Mouse (Mus musculus) stomach, embryonic 15.5 days (tissue): ENCODE data around the gene Dazap1. TPM values are rescaled to one million over a fixed set of nuclear protein-coding genes. Genes with fewer than 3 reads are reported as not detected.

ENCODE experiments used
- ATAC-seq: fragments of 200-750 bp; cut with Nextera tagmentation; 2 replicates; pipeline ENCODE4 v1.8.0; 2017; ENCODE audit warnings: low read depth, moderate number of reproducible peaks, moderate TSS enrichment; ENCODE audit not compliant: insufficient read depth, low FRiP score
- H3K27ac ChIP-seq: fragments of 300-500 bp; sonication (generic); 2 replicates; pipeline ENCODE4 v1.5.1; 2015; ENCODE audit warnings: mild to moderate bottlenecking, inconsistent platforms
- H3K27me3 ChIP-seq: fragments of 300-500 bp; sonication (generic); replicated peaks from 2 replicates; pipeline ENCODE4 v1.6.1; 2015; ENCODE audit warnings: inconsistent platforms
- H3K36me3 ChIP-seq: fragments of 300-500 bp; sonication (generic); 2 replicates; pipeline ENCODE4 v1.6.1; 2015; ENCODE audit warnings: inconsistent platforms
- H3K4me1 ChIP-seq: fragments of 300-500 bp; sonication (generic); 2 replicates; pipeline ENCODE4 v1.6.1; 2015; ENCODE audit warnings: inconsistent platforms
- H3K4me2 ChIP-seq: fragments of 300-500 bp; sonication (generic); 2 replicates; pipeline ENCODE4 v1.6.1; 2015; ENCODE audit warnings: mild to moderate bottlenecking, inconsistent platforms
- H3K4me3 ChIP-seq: fragments of 300-500 bp; sonication (generic); replicated peaks from 2 replicates; pipeline ENCODE4 v1.5.1; 2015; ENCODE audit warnings: inconsistent platforms
- H3K9ac ChIP-seq: fragments of 300-500 bp; sonication (generic); 2 replicates; pipeline ENCODE4 v1.6.1; 2015; ENCODE audit warnings: inconsistent platforms
- H3K9me3 ChIP-seq: fragments of 300-500 bp; sonication (generic); 2 replicates; pipeline ENCODE4 v1.6.1; 2016; ENCODE audit warnings: inconsistent platforms
- WGBS: fragments of 180-500 bp; shearing (Covaris S2); methylation state at CpG from one replicate; pipeline ENCODE4 v1.1.7; 2015; 5-methylcytosine and 5-hydroxymethylcytosine counted together
- polyA plus RNA-seq: library from polyadenylated mRNA; unstranded; fragments of >200 nt; fragmentation: Nextera tagmentation; extraction: Ambion mirVana; gene quantifications from 2 replicates; pipeline ENCODE4 v1.2.1, GENCODE M21; 2015

Gene Dazap1
- polyA plus RNA-seq, 1 experiment from 2014 or later: 62.4 TPM

- peaks cover 22% of the 10 kb centered on the region for H3K4me1 ChIP-seq
- no peak overlapping the region for H3K9ac ChIP-seq
- no peak overlapping the region for H3K27ac ChIP-seq
- no peaks in the 10 kb centered on the region for H3K9me3 ChIP-seq
- H3K27me3 ChIP-seq: peaks cover 25% of the 10 kb centered on the region
- H3K4me2 ChIP-seq: no peak overlapping the region
- H3K36me3 ChIP-seq: peaks cover 10% of the 10 kb centered on the region
- WGBS: 44% methylated on average over 7 of the region's 7 CpGs
- ATAC-seq: no peak
- no peak overlapping the region for H3K4me3 ChIP-seq
These were observed 33.6 kb downstream of the Dazap1 start for GRCm38 (mm10) chr10:80294788-80295303.

GRCm38 (mm10) chr10:80295618-80296425 lies 34.5 kb downstream of the Dazap1 start, which contains the start of gene Apc2:
TSS of gene Apc2 (plus strand) at chr10:80295977.
- ATAC-seq: peak; percentile 50
- Histone ChIP-seq H3K27me3 (peaks cover 35% of the 10 kb centered on the region), H3K4me3 (peak within 1 kb of the TSS; percentile 40), H3K4me1 (peaks cover 22% of the 10 kb centered on the region), H3K36me3 (peaks cover 10% of the 10 kb centered on the region), H3K9ac (peak within 1 kb of the TSS; percentile 19; the same call in 1 of the 2 replicates), H3K9me3 (no peaks in the 10 kb centered on the region), H3K4me2 (peak within 1 kb of the TSS; percentile 70), H3K27ac (0 out of 2 replicates have a peak within 1 kb of the TSS, but pooled peaks have one; percentile 51)
- WGBS: 1% methylated on average over 26 of the region's 26 CpGs

GRCm38 (mm10) chr10:80296824-80297223 lies 35.5 kb downstream of the Dazap1 start:
- 74% methylated on average over 5 of the region's 5 CpGs for WGBS
- H3K27me3 ChIP-seq: peaks cover 45% of the 10 kb centered on the region
- ATAC-seq: no peak

GRCm38 (mm10) chr10:80297526-80298133 lies 36.3 kb downstream of the Dazap1 start:
- Histone ChIP-seq H3K36me3 (peaks cover 10% of the 10 kb centered on the region), H3K4me1 (peaks cover 22% of the 10 kb centered on the region), H3K4me2 (no peak overlapping the region), H3K9me3 (no peaks in the 10 kb centered on the region), H3K27me3 (peaks cover 53% of the 10 kb centered on the region), H3K4me3 (no peak overlapping the region), H3K27ac (no peak overlapping the region), H3K9ac (no peak overlapping the region)
- ATAC-seq: no peak
- WGBS: 67% methylated on average over 8 of the region's 8 CpGs

More at GRCm38 (mm10) chr10:80296824-80297223, 35.5 kb downstream of the Dazap1 start:
- no peak overlapping the region for H3K9ac ChIP-seq
- H3K4me2 ChIP-seq: peak overlapping the region; percentile 70; the same call in 1 of the 2 replicates
- H3K4me1 ChIP-seq: peaks cover 22% of the 10 kb centered on the region
- peaks cover 10% of the 10 kb centered on the region for H3K36me3 ChIP-seq
- H3K9me3 ChIP-seq: no peaks in the 10 kb centered on the region
- H3K27ac ChIP-seq: no peak overlapping the region
- H3K4me3 ChIP-seq: no peak overlapping the region

GRCm38 (mm10) chr10:80298571-80299281 lies 37.4 kb downstream of the Dazap1 start:
- Histone ChIP-seq H3K4me2 (no peak overlapping the region), H3K27ac (no peak overlapping the region), H3K9me3 (no peaks in the 10 kb centered on the region), H3K4me1 (peaks cover 17% of the 10 kb centered on the region), H3K4me3 (peak overlapping the region; percentile 6; the same call in 1 of the 2 replicates), H3K27me3 (peaks cover 58% of the 10 kb centered on the region), H3K9ac (no peak overlapping the region), H3K36me3 (peaks cover 10% of the 10 kb centered on the region)
- no peak for ATAC-seq
- 5% methylated on average over 26 of the region's 26 CpGs for WGBS

- Histone ChIP-seq H3K27me3 (peaks cover 63% of the 10 kb centered on the region), H3K4me1 (peaks cover 11% of the 10 kb centered on the region), H3K36me3 (peaks cover 5% of the 10 kb centered on the region), H3K9ac (no peak overlapping the region), H3K27ac (no peak overlapping the region), H3K9me3 (no peaks in the 10 kb centered on the region), H3K4me2 (no peak overlapping the region), H3K4me3 (peak overlapping the region; percentile 6; the same call in 1 of the 2 replicates)
- WGBS: 11% methylated on average over 15 of the region's 15 CpGs
- no peak for ATAC-seq
These were observed 38.0 kb downstream of the Dazap1 start for GRCm38 (mm10) chr10:80299301-80299700.

GRCm38 (mm10) chr10:80299824-80300223 lies 38.5 kb downstream of the Dazap1 start:
- Histone ChIP-seq H3K4me3 (no peak overlapping the region), H3K27me3 (peaks cover 69% of the 10 kb centered on the region), H3K27ac (no peak overlapping the region), H3K9me3 (no peaks in the 10 kb centered on the region), H3K9ac (no peak overlapping the region), H3K4me2 (no peak overlapping the region), H3K36me3 (no peaks in the 10 kb centered on the region; the same call in 1 of the 2 replicates), H3K4me1 (peaks cover 10% of the 10 kb centered on the region)
- WGBS: 53% methylated on average over 10 of the region's 10 CpGs
- no peak for ATAC-seq

GRCm38 (mm10) chr10:80300672-80301181 lies 39.4 kb downstream of the Dazap1 start:
- no peak overlapping the region for H3K27ac ChIP-seq
- H3K9ac ChIP-seq: no peak overlapping the region
- no peaks in the 10 kb centered on the region for H3K9me3 ChIP-seq
- no peaks in the 10 kb centered on the region for H3K36me3 ChIP-seq
- no peak overlapping the region for H3K4me3 ChIP-seq
- peaks cover 10% of the 10 kb centered on the region for H3K4me1 ChIP-seq
- H3K4me2 ChIP-seq: no peak overlapping the region
- 33% methylated on average over 11 of the region's 11 CpGs for WGBS
- peaks cover 77% of the 10 kb centered on the region for H3K27me3 ChIP-seq
- ATAC-seq: no peak

- Histone ChIP-seq H3K4me2 (peak overlapping the region; percentile 29; the same call in 1 of the 2 replicates), H3K9ac (no peak overlapping the region), H3K4me1 (peaks cover 3% of the 10 kb centered on the region), H3K36me3 (no peaks in the 10 kb centered on the region), H3K4me3 (no peak overlapping the region), H3K27ac (no peak overlapping the region), H3K27me3 (peaks cover 84% of the 10 kb centered on the region), H3K9me3 (no peaks in the 10 kb centered on the region)
- 75% methylated on average over 10 of the region's 10 CpGs for WGBS
- no peak for ATAC-seq
These were observed 40.2 kb downstream of the Dazap1 start for GRCm38 (mm10) chr10:80301256-80302081.

GRCm38 (mm10) chr10:80302082-80302355 lies 40.7 kb downstream of the Dazap1 start:
- Histone ChIP-seq H3K4me1 (no peaks in the 10 kb centered on the region; the same call in 1 of the 2 replicates), H3K4me2 (peak overlapping the region; percentile 29; the same call in 1 of the 2 replicates), H3K27ac (no peak overlapping the region), H3K27me3 (peaks cover 88% of the 10 kb centered on the region), H3K9ac (no peak overlapping the region), H3K4me3 (no peak overlapping the region), H3K36me3 (no peaks in the 10 kb centered on the region), H3K9me3 (no peaks in the 10 kb centered on the region)
- no peak for ATAC-seq
- WGBS: 62% methylated on average over 5 of the region's 5 CpGs

GRCm38 (mm10) chr10:80302471-80302881 lies 41.2 kb downstream of the Dazap1 start:
- 17% methylated on average over 9 of the region's 9 CpGs for WGBS
- peak; percentile 44; the same call in 1 of the 2 replicates for ATAC-seq
- no peaks in the 10 kb centered on the region for H3K36me3 ChIP-seq
- no peaks in the 10 kb centered on the region for H3K9me3 ChIP-seq
- H3K9ac ChIP-seq: no peak overlapping the region
- peaks cover 89% of the 10 kb centered on the region for H3K27me3 ChIP-seq
- no peak overlapping the region for H3K4me3 ChIP-seq
- no peak overlapping the region for H3K27ac ChIP-seq
- H3K4me1 ChIP-seq: no peaks in the 10 kb centered on the region; the same call in 1 of the 2 replicates
- H3K4me2 ChIP-seq: peak overlapping the region; percentile 29
